Mouse (Mus musculus): ENCODE measurements at regions not wholly inside any gene's neighbourhood (a gene's known extent, or its start where the extent isn't known, plus 50 kb on each side); places are given as distances from the start of the nearest gene placed in this dataset.

DNA sequence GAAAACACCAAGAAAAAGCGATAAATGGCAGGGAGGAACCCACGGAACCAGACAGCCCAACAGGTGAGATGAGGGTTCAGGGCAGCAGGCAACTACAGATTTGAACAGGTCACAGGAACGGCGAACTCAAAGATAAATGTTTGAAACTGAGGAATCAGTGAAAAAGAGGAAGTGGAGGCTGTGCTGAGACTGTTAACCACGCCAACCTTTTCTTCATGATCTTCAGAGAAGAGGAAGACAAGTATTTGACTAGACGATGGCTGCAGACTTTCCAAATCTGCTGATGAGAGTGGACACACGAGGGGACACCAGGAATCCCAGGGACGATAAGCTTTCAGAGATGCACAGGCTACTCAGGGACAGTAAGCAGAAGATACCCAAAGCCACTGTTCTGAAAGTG lies 740.1 kb upstream of the Car8 start:
- TF ChIP-seq EP300 (IDR thresholded peaks at IDR 0.05; ENCODE audit: insufficient read depth, low read depth, low read length) (no peak), CTCF (IDR thresholded peaks at IDR 0.05) (no peak), POLR2A (IDR thresholded peaks at IDR 0.05; ENCODE audit: insufficient read depth, low read depth, low read length) (no peak)
